Mouse (Mus musculus) liver, embryonic 14.5 days (tissue): ENCODE data around the gene Il10rb.

Experiments
- CTCF ChIP-seq: IDR thresholded peaks from 2 replicates; pipeline ENCODE4 v1.5.1; 2016; ENCODE audit warnings: antibody characterized with exemption, low read depth, control low read depth
- EP300 ChIP-seq: IDR thresholded peaks from 2 replicates; pipeline ENCODE4 v1.6.1; 2016; ENCODE audit warnings: antibody characterized with exemption, low read depth

- TF ChIP-seq CTCF: no peak
- TF ChIP-seq EP300: no peak
Observed at GRCm38 (mm10) chr16:91444847-91445246, 38.9 kb downstream of the Il10rb start.
